Comparison of ENCODE assay signal across 7 mouse cellular contexts in genomic region chr4:91371131-91371818, GRCm38 (mm10). TPM values are rescaled to one million over a fixed set of nuclear protein-coding genes. Genes with fewer than 3 reads are reported as not detected.
DNase-seq lines count a peak whose midpoint lies in the region; ATAC-seq and TF ChIP-seq lines count a peak whose summit lies in the region.

No protein-coding gene starts in this region.

- under 1% methylated on average over 65 of the region's 82 CpGs for WGBS in lung, embryonic 14.5 days
- WGBS in limb, embryonic 12.5 days = under 1% methylated on average over 73 of the region's 82 CpGs

- H3K4me1 ChIP-seq in lung, embryonic 14.5 days (ENCODE audit: insufficient read depth) = peaks cover 3% of the 10 kb centered on the region; the same call in 1 of the 2 replicates
- peaks cover 23% of the 10 kb centered on the region for H3K4me1 ChIP-seq in limb, embryonic 12.5 days (replicated peaks)

- peak overlapping the region; percentile 58 for H3K4me3 ChIP-seq in lung, embryonic 14.5 days (ENCODE audit: low read depth, low read length)
- H3K4me3 ChIP-seq in limb, embryonic 12.5 days (replicated peaks) = peak overlapping the region; percentile 64

- peak overlapping the region; percentile 96 for H3K4me2 ChIP-seq in lung, embryonic 14.5 days
- peak overlapping the region; percentile 100 for H3K4me2 ChIP-seq in limb, embryonic 12.5 days

- H3K9me3 ChIP-seq in lung, embryonic 14.5 days (ENCODE audit: low read depth, low read length) = no peaks in the 10 kb centered on the region
- H3K9me3 ChIP-seq in limb, embryonic 12.5 days = no peaks in the 10 kb centered on the region

- no peaks in the 10 kb centered on the region for H3K36me3 ChIP-seq in lung, embryonic 14.5 days (ENCODE audit: insufficient read depth)
- H3K36me3 ChIP-seq in limb, embryonic 12.5 days = no peaks in the 10 kb centered on the region

- peaks cover 45% of the 10 kb centered on the region for H3K27me3 ChIP-seq in lung, embryonic 14.5 days (ENCODE audit: insufficient read depth, low read length)
- H3K27me3 ChIP-seq in limb, embryonic 12.5 days = peaks cover 66% of the 10 kb centered on the region

- H3K27ac ChIP-seq in lung, embryonic 14.5 days (ENCODE audit: low read depth) = no peak overlapping the region
- no peak overlapping the region for H3K27ac ChIP-seq in limb, embryonic 12.5 days

- H3K9ac ChIP-seq in lung, embryonic 14.5 days = peak overlapping the region; percentile 41
- peak overlapping the region; percentile 53 for H3K9ac ChIP-seq in limb, embryonic 12.5 days (replicated peaks)

- ATAC-seq in lung, embryonic 14.5 days (ENCODE audit: insufficient read depth) = peak; percentile 28
- ATAC-seq in limb, embryonic 12.5 days (ENCODE audit: insufficient number of reproducible peaks, insufficient read depth, low FRiP score, low TSS enrichment, low read depth) = peak; percentile 21; the same call in 1 of the 2 replicates

- peak; percentile 2; the same call in 1 of the 2 replicates for TF ChIP-seq CTCF in lung, embryonic 14.5 days (IDR thresholded peaks at IDR 0.05; ENCODE audit: low read depth)

- DNase-seq in lung, embryonic 14.5 days = peak; percentile 29
- no peak for DNase-seq in lung, postnatal 4 days
- peak; percentile 51 to 62 for DNase-seq in cerebellum, postnatal 14 days
- DNase-seq in frontal cortex, postnatal 25 days (ENCODE audit: low spot score in 2 of 2) = peak; percentile 39 to 45
- DNase-seq in right cerebral cortex, adult 2 months (ENCODE audit: low spot score in 2 of 2) = peak; percentile 62 to 71
- no peak for DNase-seq in urinary bladder, postnatal 25 days (ENCODE audit: low spot score)

RNA-seq across cellular contexts. Expression of gene Elavl2, which starts 29.3 kb away (rescaled TPM):
- 4.3 and 4.4 TPM in 2 replicates for polyA plus RNA-seq in lung, embryonic 14.5 days (2014; fragmentation: Nextera tagmentation; extraction: Ambion mirVana)
- polyA plus RNA-seq in limb, embryonic 12.5 days (2016; fragmentation: Nextera tagmentation; extraction: Ambion mirVana) = 3.8 and 4.7 TPM in 2 replicates

Comparison
In these comparisons a context has a peak if more than half of its experiments do, and no peak if none do; other contexts are left out.
1. DNase-seq: peak in lung, embryonic 14.5 days (single experiment), cerebellum, postnatal 14 days (2 of 2), frontal cortex, postnatal 25 days (2 of 2) and right cerebral cortex, adult 2 months (2 of 2); none in lung, postnatal 4 days (0 of 2) and urinary bladder, postnatal 25 days (single experiment).